Mouse (Mus musculus) spleen, postnatal 4 days (tissue): ENCODE results near the gene 7530416G11Rik.

ENCODE experiments used
- DNase-seq, 2 experiments: peaks; one replicate each; pipeline ENCODE4 v3.0.0; 2022; ENCODE audit warnings: low spot score in 2 of 2

The 7530416G11Rik gene

DNA sequence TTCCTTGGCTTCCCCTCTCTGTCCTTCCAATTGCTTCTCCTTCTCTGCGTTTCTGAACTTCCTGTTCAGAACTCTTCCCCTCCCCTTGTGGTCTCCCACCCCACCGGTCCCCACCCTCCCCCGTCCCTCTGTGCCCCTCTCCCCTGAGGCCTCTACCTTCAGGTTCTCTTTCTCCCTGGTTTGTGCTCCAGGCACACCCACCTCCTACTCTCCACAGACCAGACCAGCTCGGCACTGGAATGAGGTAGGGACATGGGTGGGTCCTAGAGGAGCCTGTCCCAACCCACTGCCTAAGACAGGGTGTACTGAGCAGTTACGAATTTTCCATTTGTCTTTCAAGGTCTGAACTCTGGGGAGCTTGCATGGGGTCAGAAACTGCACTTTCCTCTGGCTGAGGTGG is 23.1 kb downstream of the 7530416G11Rik start:
- DNase-seq, result no peak

DNA sequence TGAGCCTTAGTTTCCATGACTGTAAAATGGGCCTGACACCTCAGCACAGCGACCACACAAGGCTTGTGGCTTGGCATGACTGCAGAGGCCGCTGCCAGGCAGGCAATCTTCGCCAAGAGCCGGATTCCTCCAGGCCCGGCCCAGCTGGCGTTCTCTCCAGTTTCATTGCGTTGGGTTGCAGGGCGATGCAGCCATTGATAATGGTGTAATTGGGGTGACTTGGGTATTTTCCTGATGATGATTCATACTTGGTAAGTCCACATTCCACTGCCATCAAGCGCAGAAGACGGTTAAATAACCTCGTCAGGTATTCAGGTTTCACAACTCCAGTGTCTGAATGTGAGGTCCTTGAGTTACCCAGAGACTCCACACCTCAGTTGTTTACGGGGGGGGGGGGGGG is 23.7 kb downstream of the 7530416G11Rik start:
- DNase-seq, result no peak

DNA sequence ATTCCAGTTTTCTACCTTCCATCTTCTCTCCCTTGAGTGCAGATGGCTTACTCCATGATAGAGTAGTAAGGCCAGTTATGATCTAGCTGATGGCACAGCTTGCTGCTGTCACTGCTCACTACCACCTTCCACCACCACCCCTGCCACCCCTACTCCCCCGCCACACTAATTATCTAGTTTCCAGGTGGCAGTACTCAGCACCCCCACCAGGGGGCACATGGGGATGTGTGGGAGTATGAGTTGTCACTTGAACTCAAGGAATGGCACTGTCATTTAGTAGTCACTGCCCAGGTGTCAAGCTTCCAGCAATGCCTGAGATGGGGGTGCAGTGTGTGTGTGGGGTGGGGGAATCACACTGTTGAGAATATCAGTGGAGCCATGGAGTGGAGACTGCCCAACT is 25.4 kb downstream of the 7530416G11Rik start:
- DNase-seq, result peak; percentile 46 to 82

DNA sequence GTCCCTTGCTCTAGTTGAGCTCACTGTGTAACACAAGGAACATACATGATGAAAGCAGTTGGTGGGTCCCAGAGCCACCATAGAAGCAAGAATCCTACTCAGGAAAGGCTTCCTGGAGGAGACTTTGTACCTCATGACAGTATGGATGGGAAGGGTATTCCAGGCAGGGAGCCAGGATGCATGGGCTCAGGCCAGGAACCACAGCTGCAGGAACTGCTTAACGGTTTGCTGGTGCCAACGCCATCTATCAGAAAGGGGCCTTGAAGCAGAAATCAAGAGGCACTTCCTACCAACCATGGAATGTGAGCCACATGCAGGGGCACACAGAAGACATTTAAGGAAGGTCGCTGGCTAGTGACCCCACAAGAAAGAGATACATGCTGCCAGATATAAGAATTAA is 28.3 kb downstream of the 7530416G11Rik start:
- no peak for DNase-seq

DNA sequence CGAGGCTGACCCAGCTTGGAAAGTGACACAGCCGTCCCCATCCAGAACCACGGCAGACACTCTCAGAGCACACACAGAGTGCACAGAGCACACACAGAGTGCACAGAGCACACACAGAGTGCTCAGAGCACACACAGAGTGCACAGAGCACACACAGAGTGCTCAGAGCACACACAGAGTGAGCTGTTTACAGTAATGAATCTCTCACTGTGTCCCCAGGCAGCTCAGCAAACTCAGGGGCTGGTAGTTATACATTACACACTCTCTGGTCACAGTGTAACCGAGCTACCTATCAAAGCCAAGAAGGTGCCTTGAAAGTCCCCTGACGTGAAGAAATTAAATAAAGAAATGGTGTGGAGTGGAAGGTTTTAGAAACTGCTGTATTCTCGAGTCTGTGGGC is 33.6 kb downstream of the 7530416G11Rik start:
- DNase-seq, result no peak

- DNase-seq, result no peak
Measured at GRCm38 (mm10) chr15:85466456-85467067, 36.5 kb downstream of the 7530416G11Rik start.

- DNase-seq, result no peak
Measured at GRCm38 (mm10) chr15:85464823-85465565, 38.0 kb downstream of the 7530416G11Rik start.

GRCm38 (mm10) chr15:85464190-85464589 is 38.8 kb downstream of the 7530416G11Rik start:
- DNase-seq, result no peak

DNA sequence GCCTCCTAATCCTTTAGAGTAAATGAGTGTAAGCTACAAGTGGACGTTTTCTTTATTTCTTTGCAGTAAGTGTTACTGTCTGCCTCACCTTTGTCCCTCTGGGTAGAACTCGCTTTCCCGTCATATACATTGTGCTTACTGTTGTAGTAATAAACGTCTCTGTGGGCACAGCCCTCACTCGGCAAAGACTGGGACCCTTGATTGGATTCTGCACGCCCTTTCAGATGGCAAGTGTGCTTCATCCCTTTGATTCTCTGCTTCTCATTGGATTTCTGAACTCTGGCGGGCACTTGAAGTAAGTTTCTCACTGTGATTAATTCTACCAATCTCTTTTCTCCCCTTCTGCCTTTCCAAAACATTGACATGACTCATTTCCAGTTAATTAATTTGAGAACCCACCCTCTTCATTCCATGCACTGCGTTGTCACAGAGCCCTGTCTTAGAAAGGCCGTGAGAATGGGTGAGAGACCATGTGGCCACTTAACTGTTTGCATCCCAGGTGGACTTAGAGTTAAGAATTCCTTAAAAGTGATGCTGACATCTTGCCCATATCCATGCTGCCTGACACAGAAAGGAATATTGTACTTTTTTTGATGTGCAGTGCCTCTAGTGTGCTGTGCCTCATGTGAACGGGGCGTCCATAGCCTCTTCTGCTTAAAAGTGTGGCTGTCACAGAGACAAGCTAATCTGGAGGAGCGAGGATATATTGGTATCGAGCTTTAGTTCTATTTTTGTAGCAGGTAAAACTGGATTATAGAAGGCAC is 39.8 kb downstream of the 7530416G11Rik start:
- DNase-seq, result no peak

GRCm38 (mm10) chr15:85462138-85462537 is 40.9 kb downstream of the 7530416G11Rik start:
- no peak for DNase-seq

GRCm38 (mm10) chr15:85461541-85461940 is 41.5 kb downstream of the 7530416G11Rik start:
- DNase-seq, result no peak

DNA sequence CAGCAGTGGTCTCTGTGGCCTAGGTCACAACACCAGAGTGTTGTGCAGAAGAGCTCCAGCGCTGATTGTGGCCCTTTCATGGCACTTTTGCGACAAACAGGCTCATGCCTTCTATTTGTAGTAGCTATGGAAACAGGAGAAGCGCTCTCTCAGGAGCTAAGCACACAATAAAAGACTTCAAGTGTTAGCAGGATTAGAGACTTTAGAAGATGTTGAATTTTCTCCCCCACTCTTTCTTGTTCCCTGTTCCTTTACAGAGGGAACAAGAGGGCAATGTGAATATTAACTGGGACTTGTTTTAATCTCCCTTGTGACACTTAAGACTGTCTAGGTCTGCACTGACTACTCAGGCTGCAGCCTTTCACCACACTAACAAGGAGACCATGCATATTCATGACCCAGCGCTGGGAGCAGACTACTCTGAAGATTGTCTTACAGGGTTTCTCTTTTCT is 44.4 kb downstream of the 7530416G11Rik start:
- DNase-seq, result no peak

GRCm38 (mm10) chr15:85457838-85458237 is 45.2 kb downstream of the 7530416G11Rik start:
- DNase-seq, result no peak

DNA sequence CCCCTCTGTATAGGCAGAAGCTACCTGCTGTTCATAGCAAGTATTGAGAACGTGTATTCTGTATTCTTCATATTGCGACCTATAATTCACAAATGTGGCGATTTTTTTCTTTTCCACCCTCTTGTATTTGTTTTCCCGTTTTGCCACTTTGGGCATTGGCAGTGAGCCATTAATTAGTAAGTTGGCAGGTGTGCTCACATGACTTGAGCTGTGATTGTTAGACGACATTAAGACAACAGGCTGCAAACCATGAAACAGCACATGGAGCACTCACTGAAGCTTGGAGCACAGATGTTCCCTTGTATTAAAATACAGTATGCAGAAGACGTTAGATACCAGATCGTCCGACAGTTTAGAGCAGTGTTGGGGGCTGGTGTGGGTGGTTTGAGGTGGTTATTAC is 46.1 kb downstream of the 7530416G11Rik start:
- no peak for DNase-seq

DNA sequence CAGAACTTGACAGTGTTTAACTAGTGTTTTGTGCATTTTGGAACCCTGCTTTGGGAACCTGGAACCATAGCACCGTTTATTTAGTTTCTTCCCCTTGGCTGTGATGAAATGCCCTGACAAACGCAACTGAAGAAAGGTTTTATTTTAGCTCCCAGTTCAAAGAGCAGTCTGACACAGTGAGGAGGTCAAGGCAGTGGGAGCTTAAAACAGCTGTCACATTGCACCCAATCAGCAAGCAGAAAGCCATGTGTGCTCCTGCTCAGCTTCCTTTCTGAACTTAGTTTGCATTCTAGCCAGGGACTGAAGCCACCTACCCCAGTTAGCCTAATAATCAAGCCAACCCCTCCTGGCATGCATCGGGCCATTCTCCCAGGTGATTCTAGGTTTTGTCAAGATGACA is 56.4 kb downstream of the 7530416G11Rik start:
- DNase-seq, result no peak
